Mouse (Mus musculus) hematopoietic stem cell, adult 5-6 weeks (primary cell): Measurements from ENCODE around the gene Fras1. TPM values are rescaled to one million over a fixed set of nuclear protein-coding genes. Genes with fewer than 3 reads are reported as not detected.

Experiments
- ATAC-seq, 2 experiments: fragments of 125-278 bp in 1 of 2; replicated peaks in 1 of 2; 2 replicates each; pipeline ENCODE4 v1.8.0; 2016 to 2017; ENCODE audit warnings: inconsistent platforms in 2 of 2, mild to moderate bottlenecking in 2 of 2, moderate number of reproducible peaks in 2 of 2, low read depth in 1 of 2, moderate TSS enrichment in 1 of 2; ENCODE audit not compliant: low FRiP score in 2 of 2, poor library complexity in 2 of 2, severe bottlenecking in 2 of 2, insufficient read depth in 1 of 2, low TSS enrichment in 1 of 2
- total RNA-seq: library from RNA; stranded (forward); fragments of 172-1452, 232-1000 nt; gene quantifications from 2 replicates; pipeline ENCODE4 v1.2.3, GENCODE M21; 2017

Gene Fras1
- total RNA-seq, 1 experiment from 2014 or later = not detected

GRCm38 (mm10) chr5:96521541-96521940, 147.8 kb downstream of the Fras1 start:
- no peak for ATAC-seq

GRCm38 (mm10) chr5:96522909-96523409, 149.2 kb downstream of the Fras1 start:
- ATAC-seq = no peak

GRCm38 (mm10) chr5:96528296-96528695, 154.5 kb downstream of the Fras1 start:
- no peak for ATAC-seq

GRCm38 (mm10) chr5:96530516-96530915, 156.8 kb downstream of the Fras1 start:
- ATAC-seq = no peak

DNA sequence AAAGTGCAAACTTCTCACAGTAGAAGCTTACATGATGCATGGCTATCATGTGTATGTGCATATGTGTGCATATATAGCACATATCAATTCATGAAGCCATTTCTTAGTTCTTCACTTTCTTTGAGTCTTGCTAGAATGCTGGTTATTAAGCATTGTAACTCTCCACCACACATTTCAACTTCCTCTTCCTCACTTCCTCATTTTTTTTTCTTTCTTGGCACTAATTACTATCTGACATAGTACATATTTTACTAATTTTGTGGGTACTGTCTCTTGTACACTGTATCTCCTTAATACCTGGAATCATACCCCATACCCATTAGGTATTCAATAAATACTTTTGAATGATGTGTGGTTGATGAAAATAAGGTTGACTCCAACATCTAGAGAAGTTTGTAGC, 158.2 kb downstream of the Fras1 start:
- peak; percentile 90 to 93 for ATAC-seq

- ATAC-seq = no peak
These were observed 162.8 kb downstream of the Fras1 start for GRCm38 (mm10) chr5:96536527-96536926.

- no peak for ATAC-seq
These were observed 163.2 kb downstream of the Fras1 start for GRCm38 (mm10) chr5:96536937-96537336.

- no peak for ATAC-seq
These were observed 170.4 kb downstream of the Fras1 start for GRCm38 (mm10) chr5:96544112-96544511.

DNA sequence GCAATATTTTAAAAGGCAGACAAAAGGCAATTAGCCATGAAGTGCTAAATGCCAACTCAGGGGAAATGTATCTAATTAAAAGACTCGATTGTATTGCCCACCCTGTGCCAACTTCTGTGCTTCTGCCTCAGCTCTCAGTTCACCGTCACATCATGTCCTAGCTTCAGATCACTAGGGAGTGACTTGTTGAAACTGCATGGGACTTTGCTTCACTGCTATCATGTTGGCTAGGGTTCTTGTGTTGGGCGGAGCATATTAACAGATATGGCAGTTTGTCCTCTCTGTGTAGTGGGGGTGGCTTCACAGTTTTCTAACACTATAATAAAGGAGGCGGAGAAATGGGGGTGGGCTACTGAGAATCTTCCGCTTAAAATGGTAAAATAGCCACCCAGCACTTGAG, 172.2 kb downstream of the Fras1 start:
- ATAC-seq = no peak

DNA sequence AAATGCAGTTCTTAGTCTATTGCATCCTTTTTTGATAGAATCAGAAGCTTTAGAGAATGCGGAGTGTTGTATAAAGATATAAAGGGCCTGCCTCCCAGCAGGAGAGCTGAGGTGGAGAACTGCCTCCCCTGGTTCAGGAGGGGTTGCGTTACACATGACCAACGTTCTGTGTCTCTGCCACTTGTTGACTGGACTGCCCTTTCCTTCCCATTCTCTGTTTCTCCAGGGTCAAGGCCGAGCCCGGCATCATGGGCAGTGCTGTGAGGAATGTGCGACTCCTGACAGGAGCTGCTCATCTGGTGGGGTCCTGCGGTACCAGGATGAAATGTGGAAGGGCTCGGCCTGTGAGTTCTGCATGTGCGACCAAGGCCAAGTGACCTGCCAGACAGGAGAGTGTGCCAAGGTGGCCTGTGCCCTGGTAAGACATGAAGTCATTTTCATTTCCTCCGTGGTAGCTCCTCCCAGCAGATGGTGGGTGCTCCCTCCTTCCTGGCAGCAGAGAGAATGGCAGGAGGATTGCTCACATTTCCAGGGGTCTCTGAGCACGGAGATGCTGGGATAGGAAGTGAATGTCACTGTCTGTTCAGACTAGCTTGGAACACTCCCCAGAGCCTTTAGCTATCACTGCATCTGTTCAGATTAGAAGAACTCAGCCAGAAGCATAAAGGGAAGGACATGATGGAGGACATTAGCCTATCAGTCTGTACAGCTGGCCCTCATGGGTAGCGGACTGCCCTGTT, 181.4 kb downstream of the Fras1 start:
- ATAC-seq = no peak

GRCm38 (mm10) chr5:96558049-96558804, 184.5 kb downstream of the Fras1 start:
- no peak for ATAC-seq

DNA sequence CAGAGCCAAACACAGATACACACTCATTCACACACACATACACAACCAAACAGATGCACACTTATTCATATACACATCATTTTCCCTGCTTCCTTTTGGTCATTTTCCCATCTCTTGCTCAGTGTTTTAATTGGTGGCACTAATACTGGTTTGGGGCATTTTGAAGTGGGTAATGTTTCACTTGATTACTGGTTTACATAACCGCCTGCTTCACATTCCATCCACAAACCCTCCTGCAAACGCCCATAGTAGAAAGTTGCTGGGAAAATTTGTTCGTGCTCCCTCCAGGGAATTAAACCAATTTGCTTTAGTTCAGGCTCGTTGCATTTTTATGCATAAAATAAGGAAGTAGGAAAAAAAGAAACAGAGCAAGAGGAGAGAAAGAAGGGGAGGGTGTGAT, 200.8 kb downstream of the Fras1 start:
- no peak for ATAC-seq

GRCm38 (mm10) chr5:96578705-96579104, 204.9 kb downstream of the Fras1 start:
- ATAC-seq = no peak

DNA sequence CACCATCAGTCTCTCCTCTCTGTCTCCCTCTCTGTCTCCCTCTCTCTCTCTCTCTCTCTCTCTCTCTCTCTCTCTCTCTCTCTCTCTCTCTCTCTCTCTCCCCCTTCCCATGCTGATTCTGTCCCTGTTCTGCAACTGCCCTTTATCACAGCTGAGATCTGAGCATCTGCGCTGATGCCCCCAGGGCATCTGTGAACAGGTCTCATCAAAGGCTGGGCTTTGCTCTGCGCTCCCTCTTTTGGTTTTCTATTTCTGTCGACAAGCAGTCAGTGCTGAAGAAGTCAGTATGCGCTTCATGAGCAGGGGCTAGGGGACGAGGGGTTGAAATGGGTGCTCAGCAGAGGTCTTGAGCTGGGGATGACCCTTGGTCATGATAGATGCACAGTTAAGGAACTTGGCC, 206.2 kb downstream of the Fras1 start:
- no peak for ATAC-seq

DNA sequence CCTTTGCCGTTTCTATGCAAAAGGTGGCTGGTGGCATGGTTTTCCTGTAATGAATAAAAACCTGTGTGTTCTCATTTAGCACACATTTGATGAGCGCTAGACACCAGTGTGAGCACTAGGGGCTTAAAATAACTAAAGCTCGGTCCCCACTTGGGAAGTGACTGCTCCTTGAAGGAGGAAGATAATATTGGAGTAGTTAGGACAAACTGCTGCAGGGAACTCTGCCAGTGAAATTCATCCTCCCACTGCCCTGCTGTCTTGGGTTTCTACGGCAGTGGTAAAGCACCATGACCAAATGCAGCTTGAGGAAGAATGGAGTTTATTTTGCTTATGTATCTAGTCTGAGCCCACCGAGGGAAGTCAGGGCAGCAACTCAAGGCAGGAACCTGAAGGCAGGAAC, 211.0 kb downstream of the Fras1 start:
- no peak for ATAC-seq

GRCm38 (mm10) chr5:96590621-96591020, 216.9 kb downstream of the Fras1 start:
- no peak for ATAC-seq

DNA sequence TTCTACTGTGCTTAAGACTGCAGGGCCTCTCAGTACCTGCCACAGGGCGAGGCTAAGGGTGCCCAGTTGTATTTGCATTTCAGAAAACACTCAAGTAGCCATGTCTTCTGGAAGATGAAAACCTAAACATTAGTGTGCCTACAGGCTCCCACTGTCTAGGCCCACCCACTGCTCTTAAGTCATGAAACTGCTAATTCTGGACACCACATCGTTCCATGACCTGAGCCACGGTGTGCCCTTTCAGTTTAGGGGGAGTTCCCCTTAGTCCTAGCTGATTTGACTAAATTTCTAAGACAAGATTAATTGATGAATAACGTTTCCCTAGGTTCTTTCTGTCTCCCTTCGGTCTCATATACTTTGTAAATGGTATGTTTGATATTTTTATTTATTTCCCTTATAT, 222.0 kb downstream of the Fras1 start:
- ATAC-seq = no peak

DNA sequence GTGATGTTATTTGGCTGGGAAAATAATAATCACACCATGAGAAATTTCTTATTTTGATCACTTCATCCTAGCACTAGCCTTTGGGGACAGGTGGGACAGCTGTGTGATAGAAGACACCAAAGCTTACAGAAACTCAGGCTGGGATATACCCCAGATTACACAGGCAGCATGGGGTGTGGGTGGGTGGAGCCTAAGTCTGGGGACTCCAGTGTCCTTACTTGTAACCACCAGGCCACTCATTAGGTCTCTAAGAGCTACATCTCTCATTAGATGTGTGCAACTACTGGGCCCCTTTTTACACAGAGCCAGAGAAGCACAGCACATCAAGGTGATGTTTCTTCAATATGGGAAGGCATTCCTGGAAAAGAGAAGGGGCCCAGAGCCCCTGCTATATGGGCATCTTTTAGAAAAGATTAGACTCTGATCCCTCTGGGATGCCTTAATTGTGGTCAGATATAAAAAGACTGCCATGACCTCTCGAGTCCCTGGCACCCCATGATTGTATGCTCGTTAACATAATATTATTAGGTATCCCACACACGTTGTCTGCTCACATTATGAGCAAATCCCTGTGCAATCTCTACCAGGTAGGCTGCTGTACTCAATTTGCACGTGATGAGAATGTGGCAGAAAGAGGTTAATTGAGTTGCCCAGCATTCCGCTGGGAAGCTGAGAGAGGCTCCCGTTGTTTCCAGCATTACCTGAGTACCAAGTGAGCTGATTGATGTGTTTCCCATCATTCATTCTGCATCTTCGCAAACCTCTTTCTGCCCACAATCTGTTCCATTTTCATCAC, 230.4 kb downstream of the Fras1 start:
- no peak for ATAC-seq
